Mouse (Mus musculus) skeletal muscle tissue, adult 2 months (tissue): ENCODE data around the gene Ccdc42.

Experiments used
- DNase-seq: peaks from one replicate; pipeline ENCODE4 v3.0.0-alpha.2; 2012; ENCODE audit warnings: low read depth, low spot score

Gene Ccdc42

DNA sequence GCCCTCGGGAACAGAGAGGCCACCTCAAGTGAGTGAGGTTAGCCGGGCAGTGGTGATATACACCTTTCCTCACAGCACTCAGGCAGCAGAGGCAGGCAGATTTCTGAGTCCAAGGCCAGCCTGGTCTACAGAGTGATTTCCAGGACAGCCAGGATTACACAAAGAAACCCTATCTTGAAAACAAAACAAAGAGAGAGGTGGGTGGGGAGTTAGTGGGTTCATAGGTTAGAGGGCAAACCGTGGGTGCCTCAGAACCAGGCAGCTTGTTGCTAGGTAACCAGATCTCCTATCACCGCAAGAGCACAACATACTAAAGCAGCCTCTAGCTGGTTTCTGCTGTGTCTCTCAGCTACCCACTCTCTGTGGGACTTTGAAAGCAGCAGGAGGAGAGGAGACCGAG is at the start of gene Ccdc42:
Gene Ccdc42, plus strand, starts transcription at position 301 of the 400 bp plus-strand sequence.
- no peak for DNase-seq

DNA sequence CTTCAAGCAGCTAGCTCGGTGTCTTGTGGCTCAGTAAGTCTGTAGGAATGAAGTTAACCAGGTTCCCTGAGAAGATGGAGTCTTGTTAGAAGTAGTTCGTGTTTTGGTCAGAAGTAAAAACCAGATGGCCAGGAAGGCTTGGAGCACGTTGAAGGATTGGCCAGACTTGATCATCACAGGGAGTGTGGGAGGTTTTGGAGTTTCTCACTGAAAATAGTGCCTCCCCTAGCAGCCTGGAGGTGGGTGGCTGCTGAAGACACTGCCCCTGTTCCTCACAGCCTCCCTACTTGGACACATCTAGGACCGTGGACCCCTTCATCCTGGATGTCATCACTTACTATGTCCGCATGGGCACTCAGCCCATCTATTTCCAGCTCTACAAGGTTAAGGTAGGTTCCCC is 47.2 kb upstream of the Ccdc42 start:
- no peak for DNase-seq

DNA sequence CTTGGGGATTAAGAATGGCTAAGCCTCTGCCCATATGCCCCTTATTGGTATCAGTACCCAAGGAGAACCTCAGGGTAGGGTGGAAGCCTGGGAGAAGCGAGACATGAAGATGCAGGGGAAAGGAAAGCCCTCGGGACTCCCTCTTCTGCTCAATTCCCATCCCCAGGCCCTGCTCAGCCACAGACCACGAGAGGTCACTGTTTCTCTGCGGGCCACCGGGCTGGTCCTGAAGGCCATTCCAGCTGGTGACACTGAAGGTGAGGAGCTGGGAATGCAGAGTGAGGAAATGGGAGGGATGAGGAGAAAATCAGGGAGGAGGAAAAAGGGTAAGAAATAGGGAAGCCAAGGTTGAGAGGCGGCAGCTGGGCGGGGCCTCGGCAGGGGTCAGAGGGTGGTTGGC is 42.3 kb upstream of the Ccdc42 start:
- no peak for DNase-seq

DNA sequence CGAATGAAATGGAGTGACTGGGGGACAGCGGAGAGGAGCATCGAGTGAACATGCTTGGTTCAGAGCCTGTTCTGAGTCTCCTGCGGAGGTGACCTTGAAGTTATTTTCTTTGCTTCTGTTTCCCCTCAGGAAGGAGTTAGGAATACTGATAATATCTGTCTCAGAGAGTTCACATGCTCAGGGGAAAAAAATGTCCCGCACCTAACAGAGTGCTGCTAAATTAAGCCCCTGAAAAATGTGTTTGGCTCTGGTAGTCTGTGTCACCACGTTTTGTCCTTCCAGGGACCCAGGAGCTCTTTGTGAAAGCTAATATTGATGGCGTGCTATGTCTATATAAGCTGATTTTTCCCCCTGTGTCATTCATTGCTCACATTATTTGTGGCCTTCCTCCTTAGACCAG is 41.6 kb upstream of the Ccdc42 start:
- no peak for DNase-seq

- DNase-seq = no peak
Observed at GRCm38 (mm10) chr11:68545682-68546222, 41.1 kb upstream of the Ccdc42 start.

DNA sequence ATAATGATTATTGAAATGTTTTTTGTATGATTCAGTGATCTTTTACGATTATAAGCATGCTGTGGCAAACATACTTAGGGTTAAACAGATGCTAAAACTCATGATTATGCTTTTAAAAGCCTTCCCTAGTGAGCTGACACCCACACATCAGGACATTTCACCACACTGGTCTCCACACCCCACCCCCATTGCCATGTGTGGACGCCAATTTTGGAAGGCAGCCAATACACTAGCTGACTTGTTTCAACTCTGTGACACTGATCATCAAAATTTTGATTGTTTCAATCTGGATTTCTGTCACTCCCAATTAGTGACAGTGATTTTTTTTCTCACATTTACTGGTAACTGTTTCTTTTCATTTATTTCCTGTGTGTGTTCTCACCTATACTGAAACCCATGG is 39.3 kb upstream of the Ccdc42 start:
- no peak for DNase-seq

DNA sequence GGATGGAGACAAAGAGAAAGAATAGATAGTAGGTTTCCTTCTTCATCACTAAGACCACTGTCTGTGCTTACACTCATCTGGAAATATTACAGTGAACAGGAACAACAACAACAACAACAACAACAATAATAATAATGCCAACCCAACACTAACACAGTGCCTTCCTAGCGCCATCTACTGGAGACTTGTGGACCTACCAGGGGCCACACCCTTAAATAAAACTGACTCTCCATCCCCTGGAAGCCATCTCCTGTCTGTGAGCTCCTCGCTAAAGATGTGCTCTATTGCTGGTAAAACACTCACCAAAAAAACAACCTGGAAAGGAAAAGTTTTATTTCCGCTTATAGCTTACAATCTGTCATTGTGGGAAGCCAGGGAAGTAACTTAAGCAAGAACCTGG is 37.2 kb upstream of the Ccdc42 start:
- DNase-seq = no peak

DNA sequence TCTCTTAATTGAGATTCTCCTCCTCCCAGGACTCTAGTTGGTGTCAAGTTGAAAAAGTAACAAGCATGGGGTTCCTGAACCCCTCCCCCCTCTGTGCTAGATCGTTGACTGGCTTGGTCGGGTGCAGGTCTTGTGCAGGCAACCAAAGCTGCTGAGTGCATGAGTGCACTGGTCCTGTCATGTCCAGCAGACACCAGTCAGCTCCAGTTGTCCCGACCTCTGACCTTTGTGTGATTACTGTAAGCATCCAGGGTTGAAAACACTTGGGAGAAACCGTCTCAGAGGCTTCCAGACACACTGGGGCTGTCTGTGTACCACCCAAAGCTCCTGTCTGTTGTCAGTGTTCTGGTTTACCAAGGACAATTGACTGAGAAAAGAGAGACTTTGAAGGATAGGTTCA is 36.5 kb upstream of the Ccdc42 start:
- no peak for DNase-seq

GRCm38 (mm10) chr11:68553981-68554471 is 32.8 kb upstream of the Ccdc42 start:
- DNase-seq = peak; percentile 46

DNA sequence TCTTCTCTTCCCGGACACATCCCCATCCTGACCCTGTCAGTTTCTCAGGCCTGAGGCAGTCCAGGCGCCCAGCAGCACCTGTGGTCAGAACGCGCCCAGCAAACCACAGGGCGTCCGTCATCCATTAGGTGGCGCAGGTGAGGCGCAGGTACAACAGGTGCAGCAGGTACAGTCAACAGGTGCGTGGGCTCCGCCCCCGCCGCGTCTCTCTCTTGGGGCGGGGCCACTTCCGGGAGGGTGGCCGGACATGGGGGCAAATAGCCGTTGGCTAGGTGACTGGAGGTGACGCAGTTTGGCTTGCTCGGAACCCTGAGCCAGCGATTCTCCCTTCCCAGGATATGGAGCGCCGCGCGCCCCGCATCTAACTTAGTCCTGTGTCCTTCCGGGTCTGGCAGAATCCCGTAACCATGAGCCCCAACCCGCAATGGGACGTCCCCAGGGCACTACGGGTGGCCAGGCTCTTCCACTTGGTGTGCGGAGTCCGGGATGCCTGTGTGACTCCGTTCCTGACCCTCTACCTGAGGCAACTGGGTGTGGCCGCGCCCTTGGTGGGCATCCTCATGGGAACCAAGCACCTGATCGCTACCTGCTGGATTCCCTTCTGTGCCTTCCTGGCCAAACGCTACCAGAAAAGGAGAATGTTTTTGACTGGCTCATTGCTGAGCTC is 30.8 kb upstream of the Ccdc42 start, which contains the start of gene Mfsd6l:
Gene Mfsd6l, plus strand, starts transcription at position 269 of the 667 bp plus-strand sequence.
- DNase-seq = no peak

DNA sequence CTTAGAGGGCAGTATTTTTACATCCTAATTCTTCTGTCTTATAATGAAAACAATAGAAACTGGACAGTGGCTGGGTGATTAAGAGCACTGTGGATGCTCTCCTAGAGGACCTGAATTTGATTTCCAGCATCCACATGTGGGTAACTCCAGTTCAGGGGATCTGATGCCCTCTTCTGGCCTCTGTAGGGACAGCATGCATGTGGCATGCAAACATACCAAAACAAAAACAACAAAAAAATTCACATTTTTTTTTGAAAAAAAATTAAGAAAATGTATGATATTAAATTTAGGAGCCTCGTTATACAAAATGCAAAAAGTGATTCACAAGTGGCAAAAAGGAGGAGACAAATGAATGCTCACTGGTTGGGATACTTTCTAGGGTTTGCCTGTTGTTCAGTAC is 27.3 kb upstream of the Ccdc42 start:
- no peak for DNase-seq

DNA sequence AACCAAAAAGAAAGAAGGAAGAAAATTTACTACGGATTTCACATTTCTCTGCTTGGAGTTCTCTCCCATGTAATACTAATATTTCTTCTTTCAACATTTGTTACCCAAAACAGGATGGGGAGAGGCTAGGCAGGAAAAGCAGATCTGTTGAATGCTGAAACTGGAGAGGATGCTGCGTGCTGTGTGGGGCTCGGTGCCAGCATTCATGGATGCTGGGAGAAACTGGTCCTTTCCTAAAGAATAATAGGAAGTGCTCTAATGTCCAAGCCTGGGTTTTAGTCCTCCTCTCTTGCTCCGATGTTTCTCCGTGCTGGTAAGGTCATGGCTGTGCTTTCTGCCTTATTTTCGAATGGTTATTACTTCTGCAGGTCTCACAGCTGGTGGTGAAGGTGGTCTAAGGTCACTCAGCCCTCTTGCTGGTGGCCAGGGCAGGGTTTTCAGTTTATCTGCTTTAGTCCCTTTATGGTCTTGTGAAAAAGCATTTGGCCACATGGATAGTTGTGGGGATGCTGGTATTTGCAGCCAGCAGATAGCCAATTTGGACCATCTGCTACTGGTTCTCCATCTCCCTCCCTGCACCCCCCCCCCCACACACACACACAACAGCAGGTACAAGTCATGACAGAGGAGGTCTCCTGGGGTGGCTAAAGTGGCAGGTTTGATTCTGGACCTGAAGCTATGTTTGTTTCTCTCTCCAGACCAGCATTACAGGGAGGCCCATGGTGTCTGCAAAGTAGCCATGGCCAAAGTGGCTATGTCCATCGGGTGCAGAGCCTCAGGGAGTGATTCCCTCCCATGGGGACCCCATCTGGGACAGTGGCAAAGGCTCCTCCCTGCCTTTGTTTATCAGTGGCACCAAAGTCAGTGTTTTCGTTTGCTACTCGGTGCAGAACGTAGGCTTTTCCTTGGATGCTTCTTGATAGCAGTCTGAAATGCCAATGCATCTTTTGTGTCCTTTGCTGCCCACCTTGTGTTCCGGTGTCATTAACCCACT is 24.6 kb upstream of the Ccdc42 start:
- DNase-seq = no peak

GRCm38 (mm10) chr11:68564356-68565031 is 22.3 kb upstream of the Ccdc42 start:
- no peak for DNase-seq

- DNase-seq = no peak
Observed at GRCm38 (mm10) chr11:68565032-68565429, 21.8 kb upstream of the Ccdc42 start.

- DNase-seq = peak; percentile 51
Observed at GRCm38 (mm10) chr11:68566447-68567059, 20.3 kb upstream of the Ccdc42 start.

- peak; percentile 37 for DNase-seq
Observed at GRCm38 (mm10) chr11:68570861-68571260, 16.0 kb upstream of the Ccdc42 start.

DNA sequence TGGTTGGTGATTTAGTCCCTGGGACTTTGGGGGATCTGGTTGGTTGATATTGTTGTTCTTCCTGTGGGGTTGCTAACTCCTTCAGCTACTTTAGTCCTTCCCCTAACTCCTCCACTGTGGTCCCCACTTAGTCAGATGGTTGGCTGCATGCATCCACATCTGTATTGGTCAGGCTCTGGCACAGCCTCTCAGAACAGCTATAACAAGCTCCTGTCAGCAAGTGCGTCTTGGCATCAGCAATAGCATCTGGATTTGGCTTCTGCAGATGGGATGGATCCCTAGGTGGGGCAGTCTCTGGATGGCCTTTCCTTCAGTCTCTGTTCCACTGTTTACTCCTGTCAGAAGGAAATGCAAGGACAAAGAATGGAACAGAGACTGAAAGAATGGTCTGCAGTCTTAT is 9.7 kb upstream of the Ccdc42 start:
- DNase-seq = no peak

GRCm38 (mm10) chr11:68579462-68579881 is 7.3 kb upstream of the Ccdc42 start:
- DNase-seq = peak; percentile 21

DNA sequence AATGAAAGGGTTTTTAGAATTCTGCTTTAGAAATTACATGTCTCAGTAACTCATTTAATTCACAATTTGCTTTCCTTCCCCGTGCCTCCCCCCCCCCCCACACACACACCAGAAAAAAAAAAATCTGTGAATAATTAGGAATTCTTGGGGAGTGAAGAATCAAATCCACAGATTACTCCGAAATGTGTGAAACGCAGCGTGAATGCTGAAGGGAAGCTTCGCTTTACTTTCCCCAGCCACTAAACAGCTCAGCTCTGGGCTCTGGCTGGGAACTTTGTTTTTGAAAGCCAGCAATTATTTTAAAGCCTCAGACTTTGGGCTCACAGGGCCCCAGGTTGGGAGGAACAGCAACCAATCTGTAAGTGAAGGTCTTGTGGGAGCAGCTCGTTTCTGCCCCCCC is 6.3 kb upstream of the Ccdc42 start:
- DNase-seq = no peak

GRCm38 (mm10) chr11:68583225-68583624 is 3.6 kb upstream of the Ccdc42 start:
- no peak for DNase-seq

GRCm38 (mm10) chr11:68583906-68584480 is 2.8 kb upstream of the Ccdc42 start:
- DNase-seq = no peak
